Mouse (Mus musculus) limb, embryonic 10.5 days (tissue): ENCODE data around the gene Tjp2. TPM values are rescaled to one million over a fixed set of nuclear protein-coding genes. Genes with fewer than 3 reads are reported as not detected.
"Not testable (repeated sequence)": the region's sequence is repeated elsewhere in the genome, so short reads cannot be mapped to it uniquely, and the experiment has no call there.

Experiments
- DNase-seq: peaks from one replicate; pipeline ENCODE4 v3.0.0-alpha.2; 2017; ENCODE audit warnings: low spot score
- H3K27ac ChIP-seq: fragments of 300-500 bp; sonication (generic); 2 replicates; pipeline ENCODE4 v1.5.1; 2016; ENCODE audit warnings: mild to moderate bottlenecking
- H3K27me3 ChIP-seq: fragments of 300-500 bp; sonication (generic); 2 replicates; pipeline ENCODE4 v1.6.1; 2016; ENCODE audit warnings: low read depth, mild to moderate bottlenecking; ENCODE audit not compliant: poor library complexity, severe bottlenecking
- H3K36me3 ChIP-seq: fragments of 300-500 bp; sonication (generic); 2 replicates; pipeline ENCODE4 v1.6.1; 2016; ENCODE audit warnings: mild to moderate bottlenecking, moderate library complexity
- H3K4me1 ChIP-seq: fragments of 300-500 bp; sonication (generic); 2 replicates; pipeline ENCODE4 v1.6.1; 2016
- H3K4me3 ChIP-seq: fragments of 300-500 bp; sonication (generic); 2 replicates; pipeline ENCODE4 v1.5.1; 2016; ENCODE audit warnings: mild to moderate bottlenecking, moderate library complexity
- H3K9me3 ChIP-seq: fragments of 300-500 bp; sonication (generic); replicated peaks from 2 replicates; pipeline ENCODE4 v1.6.1; 2016; ENCODE audit warnings: mild to moderate bottlenecking
- WGBS: fragments of 180-500 bp; shearing (Covaris S2); methylation state at CpG from one replicate; pipeline ENCODE4 v1.1.7; 2016; 5-methylcytosine and 5-hydroxymethylcytosine counted together
- polyA plus RNA-seq: library from polyadenylated mRNA; unstranded; fragments of >200 nt; fragmentation: Nextera tagmentation; extraction: Ambion mirVana; gene quantifications from 2 replicates; pipeline ENCODE4 v1.2.1, GENCODE M21; 2016

The Tjp2 gene
- polyA plus RNA-seq, 1 experiment from 2014 or later, result 35.2 TPM

GRCm38 (mm10) chr19:24253657-24254260 is 28.9 kb upstream of the Tjp2 start:
- WGBS, result 20% methylated on average over 9 of the region's 9 CpGs
- DNase-seq, result no peak
- H3K27ac ChIP-seq, result no peak overlapping the region; the same call in 1 of the 2 replicates

GRCm38 (mm10) chr19:24251869-24252268 is 27.0 kb upstream of the Tjp2 start:
- H3K9me3 ChIP-seq, result no peaks in the 10 kb centered on the region
- no peaks in the 10 kb centered on the region for H3K36me3 ChIP-seq
- WGBS, result 37% methylated on average over 6 of the region's 6 CpGs
- no peak overlapping the region for H3K4me3 ChIP-seq
- DNase-seq, result no peak
- no peaks in the 10 kb centered on the region for H3K27me3 ChIP-seq
- H3K4me1 ChIP-seq, result peaks cover 14% of the 10 kb centered on the region
- peak overlapping the region; percentile 48 for H3K27ac ChIP-seq

More at GRCm38 (mm10) chr19:24253657-24254260, 28.9 kb upstream of the Tjp2 start:
- Histone ChIP-seq H3K9me3 (no peaks in the 10 kb centered on the region), H3K36me3 (no peaks in the 10 kb centered on the region), H3K4me3 (no peak overlapping the region), H3K4me1 (peaks cover 14% of the 10 kb centered on the region), H3K27me3 (no peaks in the 10 kb centered on the region)

GRCm38 (mm10) chr19:24243340-24243739 is 18.5 kb upstream of the Tjp2 start:
- Histone ChIP-seq H3K4me3 (no peak overlapping the region), H3K36me3 (no peaks in the 10 kb centered on the region), H3K27ac (no peak overlapping the region), H3K4me1 (peaks cover 12% of the 10 kb centered on the region), H3K9me3 (no peaks in the 10 kb centered on the region), H3K27me3 (no peaks in the 10 kb centered on the region)
- 86% methylated on average over 6 of the region's 6 CpGs for WGBS
- DNase-seq, result no peak

- peak; percentile 51 for DNase-seq
- H3K27me3 ChIP-seq, result no peaks in the 10 kb centered on the region
- no peaks in the 10 kb centered on the region for H3K9me3 ChIP-seq
- peak overlapping the region; percentile 63 for H3K27ac ChIP-seq
- H3K36me3 ChIP-seq, result no peaks in the 10 kb centered on the region
- no peak overlapping the region for H3K4me3 ChIP-seq
- H3K4me1 ChIP-seq, result peaks cover 12% of the 10 kb centered on the region
- WGBS, result 22% methylated on average over 14 of the region's 14 CpGs
Measured at GRCm38 (mm10) chr19:24241799-24242546, 17.1 kb upstream of the Tjp2 start.

GRCm38 (mm10) chr19:24241271-24241670 is 16.4 kb upstream of the Tjp2 start:
- no peak for DNase-seq
- Histone ChIP-seq H3K9me3 (no peaks in the 10 kb centered on the region), H3K4me3 (no peak overlapping the region), H3K36me3 (no peaks in the 10 kb centered on the region), H3K27me3 (no peaks in the 10 kb centered on the region), H3K4me1 (peaks cover 12% of the 10 kb centered on the region), H3K27ac (no peak overlapping the region)
- 83% methylated on average over 8 of the region's 8 CpGs for WGBS

- Histone ChIP-seq H3K4me3 (no peak overlapping the region), H3K27ac (no peak overlapping the region), H3K9me3 (no peaks in the 10 kb centered on the region), H3K4me1 (peaks cover 12% of the 10 kb centered on the region), H3K27me3 (no peaks in the 10 kb centered on the region), H3K36me3 (no peaks in the 10 kb centered on the region)
- 93% methylated on average over 4 of the region's 4 CpGs for WGBS
- DNase-seq, result no peak
Measured at GRCm38 (mm10) chr19:24238011-24238410, 13.2 kb upstream of the Tjp2 start.

GRCm38 (mm10) chr19:24232356-24232755 is 7.5 kb upstream of the Tjp2 start:
- H3K4me1 ChIP-seq, H3K36me3 ChIP-seq, DNase-seq, H3K9me3 ChIP-seq, H3K27me3 ChIP-seq, H3K4me3 ChIP-seq, H3K27ac ChIP-seq: not testable (repeated sequence)
- 90% methylated on average over 1 of the region's 1 CpGs for WGBS

- Histone ChIP-seq H3K9me3 (no peaks in the 10 kb centered on the region), H3K27me3 (peaks cover 45% of the 10 kb centered on the region), H3K4me3 (peak overlapping the region; percentile 56), H3K36me3 (no peaks in the 10 kb centered on the region), H3K4me1 (peaks cover 28% of the 10 kb centered on the region), H3K27ac (no peak overlapping the region; the same call in 1 of the 2 replicates)
- WGBS, result 3% methylated on average over 17 of the region's 17 CpGs
- peak; percentile 58 for DNase-seq
Measured at GRCm38 (mm10) chr19:24225305-24225696, 471 bp upstream of the Tjp2 start.

- H3K9me3 ChIP-seq, result no peaks in the 10 kb centered on the region
- peak overlapping the region; percentile 56 for H3K4me3 ChIP-seq
- peak; percentile 38 for DNase-seq
- H3K27me3 ChIP-seq, result peaks cover 45% of the 10 kb centered on the region
- 11% methylated on average over 11 of the region's 11 CpGs for WGBS
- peaks cover 38% of the 10 kb centered on the region for H3K4me1 ChIP-seq
- no peaks in the 10 kb centered on the region for H3K36me3 ChIP-seq
- H3K27ac ChIP-seq, result no peak overlapping the region
Measured at GRCm38 (mm10) chr19:24223851-24224251, 979 bp downstream of the Tjp2 start.

GRCm38 (mm10) chr19:24221455-24221854 is 3.4 kb downstream of the Tjp2 start:
- H3K36me3 ChIP-seq, result no peaks in the 10 kb centered on the region
- H3K27ac ChIP-seq, result no peak overlapping the region
- 84% methylated on average over 4 of the region's 4 CpGs for WGBS
- H3K4me3 ChIP-seq, result no peak overlapping the region
- H3K9me3 ChIP-seq, result no peaks in the 10 kb centered on the region
- H3K27me3 ChIP-seq, result peaks cover 40% of the 10 kb centered on the region
- H3K4me1 ChIP-seq, result peaks cover 40% of the 10 kb centered on the region
- DNase-seq, result no peak

GRCm38 (mm10) chr19:24220795-24221445 is 3.9 kb downstream of the Tjp2 start:
- Histone ChIP-seq H3K9me3 (no peaks in the 10 kb centered on the region), H3K4me1 (peaks cover 42% of the 10 kb centered on the region), H3K27me3 (peaks cover 35% of the 10 kb centered on the region), H3K36me3 (no peaks in the 10 kb centered on the region), H3K4me3 (no peak overlapping the region), H3K27ac (no peak overlapping the region)
- no peak for DNase-seq
- WGBS, result 31% methylated on average over 14 of the region's 14 CpGs

GRCm38 (mm10) chr19:24219011-24219410 is 5.8 kb downstream of the Tjp2 start:
- peaks cover 16% of the 10 kb centered on the region for H3K27me3 ChIP-seq
- no peak for DNase-seq
- H3K4me1 ChIP-seq, result peaks cover 28% of the 10 kb centered on the region
- no peak overlapping the region for H3K4me3 ChIP-seq
- no peaks in the 10 kb centered on the region for H3K36me3 ChIP-seq
- H3K9me3 ChIP-seq, result no peaks in the 10 kb centered on the region
- H3K27ac ChIP-seq, result no peak overlapping the region
- 56% methylated on average over 9 of the region's 9 CpGs for WGBS

GRCm38 (mm10) chr19:24218291-24218690 is 6.5 kb downstream of the Tjp2 start:
- Histone ChIP-seq H3K4me3 (no peak overlapping the region), H3K9me3 (no peaks in the 10 kb centered on the region), H3K27me3 (peaks cover 9% of the 10 kb centered on the region), H3K27ac (no peak overlapping the region), H3K4me1 (peaks cover 28% of the 10 kb centered on the region), H3K36me3 (no peaks in the 10 kb centered on the region)
- DNase-seq, result no peak
- 51% methylated on average over 2 of the region's 2 CpGs for WGBS
